Mouse (Mus musculus) spleen, embryonic (tissue): ENCODE data around the gene Pkmyt1.

ENCODE experiments used
- CTCF ChIA-PET: fragments of 350-600 bp; sonication (Branson Sonifier 250); formaldehyde crosslinking; loops from one replicate; lab custom pipeline; 2022; lab: Charles Lee

Gene Pkmyt1

GRCm38 (mm10) chr17:23746311-23746710 is 20.2 kb downstream of the Pkmyt1 start:
- CTCF ChIA-PET: no interaction called here

GRCm38 (mm10) chr17:23746767-23747166 is 20.6 kb downstream of the Pkmyt1 start:
- CTCF ChIA-PET: interaction anchor here (0.7 kb wide), 1 partner anchor 91 kb away, joined by 5 read pairs; no protein-coding TSS in a partner anchor

GRCm38 (mm10) chr17:23747471-23747870 is 21.3 kb downstream of the Pkmyt1 start:
- CTCF ChIA-PET: no interaction called here

GRCm38 (mm10) chr17:23748026-23748425 is 21.9 kb downstream of the Pkmyt1 start:
- CTCF ChIA-PET: interaction anchor here (0.6 kb wide), 1 partner anchor 56 kb away, joined by 5 read pairs; no protein-coding TSS in a partner anchor

- CTCF ChIA-PET: interaction anchor here (0.7 to 1.1 kb wide), 3 partner anchors 27 to 108 kb away, joined by 3 read pairs; no protein-coding TSS in a partner anchor
Observed at GRCm38 (mm10) chr17:23748631-23749391, 22.7 kb downstream of the Pkmyt1 start.

GRCm38 (mm10) chr17:23749400-23750191 is 23.5 kb downstream of the Pkmyt1 start:
- CTCF ChIA-PET: interaction anchor here (0.6 to 1.1 kb wide), 3 partner anchors 105 to 124 kb away, joined by 3 to 4 read pairs (median 3); no protein-coding TSS in a partner anchor

GRCm38 (mm10) chr17:23755689-23756088 is 29.6 kb downstream of the Pkmyt1 start:
- CTCF ChIA-PET: interaction anchor here (1.2 kb wide), 1 partner anchor 16 kb away, joined by 3 read pairs; no protein-coding TSS in a partner anchor

GRCm38 (mm10) chr17:23757581-23757980 is 31.4 kb downstream of the Pkmyt1 start:
- CTCF ChIA-PET: no interaction called here

- CTCF ChIA-PET: interaction anchor here (0.7 kb wide), 1 partner anchor 85 kb away, joined by 5 read pairs; the partner anchor contains the start of genes Prss32 and Prss41
Observed at GRCm38 (mm10) chr17:23758801-23759200, 32.7 kb downstream of the Pkmyt1 start.

GRCm38 (mm10) chr17:23760231-23760630 is 34.1 kb downstream of the Pkmyt1 start:
- CTCF ChIA-PET: no interaction called here

GRCm38 (mm10) chr17:23761155-23761554 is 35.0 kb downstream of the Pkmyt1 start:
- CTCF ChIA-PET: no interaction called here

- CTCF ChIA-PET: no interaction called here
Observed at GRCm38 (mm10) chr17:23762976-23763375, 36.8 kb downstream of the Pkmyt1 start.

GRCm38 (mm10) chr17:23770493-23770892 is 44.4 kb downstream of the Pkmyt1 start:
- CTCF ChIA-PET: interaction anchor here (0.7 to 1.2 kb wide), 2 partner anchors 28 to 31 kb away, joined by 3 read pairs; no protein-coding TSS in a partner anchor

GRCm38 (mm10) chr17:23770896-23771283 is 44.8 kb downstream of the Pkmyt1 start:
- CTCF ChIA-PET: interaction anchor here (1.2 kb wide), 1 partner anchor 31 kb away, joined by 3 read pairs; no protein-coding TSS in a partner anchor

- CTCF ChIA-PET: interaction anchor here (1.2 kb wide), 1 partner anchor 32 kb away, joined by 3 read pairs; no protein-coding TSS in a partner anchor
Observed at GRCm38 (mm10) chr17:23771284-23772218, 45.4 kb downstream of the Pkmyt1 start, which contains the start of gene Flywch1. Flywch1 (minus strand) TSS chr17:23771602.

- CTCF ChIA-PET: interaction anchor here (0.8 kb wide), 1 partner anchor 24 kb away, joined by 3 read pairs; no protein-coding TSS in a partner anchor
Observed at GRCm38 (mm10) chr17:23772219-23772556, 46.1 kb downstream of the Pkmyt1 start.

GRCm38 (mm10) chr17:23773676-23774075 is 47.5 kb downstream of the Pkmyt1 start:
- CTCF ChIA-PET: interaction anchor here (0.9 to 1.4 kb wide), 4 partner anchors 57 to 76 kb away, joined by 3 to 5 read pairs (median 4); no protein-coding TSS in a partner anchor

- CTCF ChIA-PET: interaction anchor here (1.0 to 1.4 kb wide), 3 partner anchors 56 to 68 kb away, joined by 3 to 5 read pairs (median 4); no protein-coding TSS in a partner anchor
Observed at GRCm38 (mm10) chr17:23774090-23774489, 48.0 kb downstream of the Pkmyt1 start.

GRCm38 (mm10) chr17:23776216-23776615 is 50.1 kb downstream of the Pkmyt1 start:
- CTCF ChIA-PET: no interaction called here

GRCm38 (mm10) chr17:23777141-23777540 is 51.0 kb downstream of the Pkmyt1 start:
- CTCF ChIA-PET: no interaction called here
